Mouse (Mus musculus): Measurements from ENCODE around the gene Lsm7. TPM values are rescaled to one million over a fixed set of nuclear protein-coding genes. Genes with fewer than 3 reads are reported as not detected.

The Lsm7 gene
- total RNA-seq (2021): 10 to 100 TPM; 24.5 to 27.7 TPM
- long read RNA-seq, experiment 1, transcript Lsm7-201 (4 exons, 468 nt): major isoform, 15 of 23 reads
- long read RNA-seq, experiment 1, partial matches to known transcripts: 4 of 23 reads
- long read RNA-seq, experiment 1, other reads (novel, unspliced or antisense): 3 of 23 reads
- long read RNA-seq, experiment 2, transcript Lsm7-201 (4 exons, 468 nt): major isoform, 38 of 61 reads
- long read RNA-seq, experiment 2, partial matches to known transcripts: 13 of 61 reads
- long read RNA-seq, experiment 2, other reads (novel, unspliced or antisense): 5 of 61 reads

DNA sequence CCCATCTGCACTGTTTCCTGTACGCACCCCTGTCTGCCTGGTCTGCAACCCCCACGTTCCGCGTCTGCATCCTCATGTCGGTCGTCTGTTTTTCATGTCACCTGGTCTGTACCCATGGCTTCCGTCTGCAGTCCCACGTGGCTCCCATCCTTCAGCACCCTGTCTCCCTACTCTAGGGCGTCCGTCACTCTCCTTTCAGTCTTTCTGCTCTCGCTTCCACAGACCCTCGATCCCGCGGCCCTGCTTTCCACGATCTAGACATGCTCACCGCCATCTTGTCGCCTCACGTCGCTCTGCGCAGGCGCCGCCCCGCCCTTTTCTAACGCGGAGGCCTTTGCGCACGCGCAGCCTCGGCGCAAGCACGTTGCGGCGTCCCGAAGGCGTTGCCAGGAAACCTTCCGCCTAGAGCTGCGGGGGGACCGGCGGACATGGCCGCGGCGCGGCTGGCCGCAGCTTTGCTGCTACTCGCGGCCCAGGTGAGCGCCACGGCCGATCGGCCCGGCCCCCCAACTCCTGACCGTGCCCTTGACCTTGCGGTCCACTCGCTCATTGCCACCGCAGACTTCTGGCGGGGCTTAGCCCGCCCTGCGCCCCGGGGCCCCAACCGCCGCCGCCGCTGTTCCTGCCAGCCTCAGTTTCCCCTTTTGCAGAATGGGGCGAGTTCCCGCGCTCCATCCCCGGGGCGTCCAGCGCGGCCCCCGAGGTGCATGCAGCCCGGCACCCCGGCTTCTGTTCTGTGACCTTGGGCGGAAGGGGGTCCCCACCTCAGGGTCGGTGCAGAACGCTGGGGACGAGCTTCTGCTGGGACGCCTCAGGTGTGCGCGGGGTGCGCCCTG is at the start of gene Lsm7, which contains the start of gene Sppl2b:
Gene Lsm7, minus strand, starts transcription at position 297 of the 836 bp plus-strand sequence.
Gene Sppl2b, plus strand, starts transcription at position 363 of the 836 bp plus-strand sequence.
- intact Hi-C loops (cut with DNase I; ENCODE audit: low total_unique reads): no loop called here

DNA sequence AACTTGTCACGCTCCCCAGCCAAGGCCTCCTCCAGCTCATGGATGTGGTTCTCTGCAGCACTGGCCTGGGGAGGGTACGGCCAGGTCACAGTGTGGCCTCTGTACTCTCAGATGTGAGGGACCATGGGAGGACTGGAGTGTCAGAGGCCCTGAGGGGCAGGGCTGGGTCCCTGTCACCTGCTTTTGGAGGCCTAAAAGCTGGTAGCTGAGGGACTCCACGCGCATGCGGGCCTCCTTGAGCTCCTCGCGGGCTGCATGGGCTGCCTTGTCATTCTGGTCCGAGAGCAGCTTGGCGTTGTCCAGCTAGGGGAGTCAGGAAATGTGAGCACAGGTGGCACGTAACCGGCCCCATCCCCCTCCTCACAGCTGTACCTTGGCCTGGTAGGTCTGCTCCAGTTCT is 49.7 kb upstream of the Lsm7 start:
- intact Hi-C loops (cut with DNase I; ENCODE audit: low total_unique reads): no loop called here
- no peak for DNase-seq

More for the DNA sequence above, at the start of gene Lsm7, which contains the start of gene Sppl2b:
- peak; percentile 97 for DNase-seq

DNA sequence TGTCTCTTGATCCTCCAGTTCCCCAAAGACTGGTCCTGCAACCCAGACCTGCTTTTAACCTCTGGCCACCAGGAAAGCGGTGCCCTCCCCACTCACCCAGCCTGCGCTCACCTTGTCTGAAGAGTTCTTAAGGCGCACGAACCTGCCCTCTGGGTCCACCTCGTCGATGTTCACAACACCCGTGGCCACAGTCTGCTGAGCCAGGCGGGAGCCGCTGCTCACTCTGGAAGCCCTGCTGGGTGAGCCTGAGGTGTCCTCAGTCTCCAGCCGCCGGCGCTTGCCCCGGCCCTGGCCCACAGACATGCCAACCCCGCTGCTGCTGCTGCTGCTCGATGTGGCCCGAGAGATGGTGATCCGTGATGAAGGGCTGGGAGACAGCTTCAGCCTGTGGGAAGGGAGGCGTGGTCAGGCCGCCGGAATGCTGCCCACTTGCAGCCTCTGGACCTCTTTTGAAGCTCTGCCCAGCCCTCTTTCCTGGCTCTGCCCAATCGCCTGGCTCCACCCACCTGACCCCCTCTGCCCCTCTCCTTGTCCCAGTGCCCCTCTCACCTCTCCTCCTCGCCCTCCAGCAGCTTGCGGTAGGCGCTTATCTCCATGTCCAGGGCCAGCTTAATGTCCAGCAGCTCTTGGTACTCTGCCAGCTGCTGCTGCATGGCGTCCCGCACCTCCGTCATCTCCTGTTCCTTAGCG is 49.1 kb upstream of the Lsm7 start:
- intact Hi-C loops (cut with DNase I; ENCODE audit: low total_unique reads): no loop called here
- no peak for DNase-seq

DNA sequence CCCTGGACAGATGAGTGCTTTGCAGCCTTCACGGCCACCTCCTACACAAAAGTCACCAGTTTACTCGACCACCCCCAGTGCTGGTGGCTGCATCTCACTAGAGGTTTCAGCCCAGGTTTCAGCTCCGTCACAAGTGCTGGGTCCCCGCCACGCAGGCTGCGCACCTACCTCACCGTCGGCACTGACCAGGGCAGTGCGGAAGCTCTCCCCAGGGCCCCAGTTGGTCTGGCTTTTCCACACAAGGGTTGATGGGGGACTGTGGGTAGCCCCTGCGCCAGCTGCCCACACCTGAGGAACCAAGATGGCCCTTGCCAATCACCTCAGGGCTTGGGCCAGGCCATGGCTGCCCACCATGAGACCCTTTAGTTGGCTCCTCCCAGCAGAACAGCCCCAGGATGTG is 48.3 kb upstream of the Lsm7 start:
- intact Hi-C loops (cut with DNase I; ENCODE audit: low total_unique reads): no loop called here
- DNase-seq: no peak

DNA sequence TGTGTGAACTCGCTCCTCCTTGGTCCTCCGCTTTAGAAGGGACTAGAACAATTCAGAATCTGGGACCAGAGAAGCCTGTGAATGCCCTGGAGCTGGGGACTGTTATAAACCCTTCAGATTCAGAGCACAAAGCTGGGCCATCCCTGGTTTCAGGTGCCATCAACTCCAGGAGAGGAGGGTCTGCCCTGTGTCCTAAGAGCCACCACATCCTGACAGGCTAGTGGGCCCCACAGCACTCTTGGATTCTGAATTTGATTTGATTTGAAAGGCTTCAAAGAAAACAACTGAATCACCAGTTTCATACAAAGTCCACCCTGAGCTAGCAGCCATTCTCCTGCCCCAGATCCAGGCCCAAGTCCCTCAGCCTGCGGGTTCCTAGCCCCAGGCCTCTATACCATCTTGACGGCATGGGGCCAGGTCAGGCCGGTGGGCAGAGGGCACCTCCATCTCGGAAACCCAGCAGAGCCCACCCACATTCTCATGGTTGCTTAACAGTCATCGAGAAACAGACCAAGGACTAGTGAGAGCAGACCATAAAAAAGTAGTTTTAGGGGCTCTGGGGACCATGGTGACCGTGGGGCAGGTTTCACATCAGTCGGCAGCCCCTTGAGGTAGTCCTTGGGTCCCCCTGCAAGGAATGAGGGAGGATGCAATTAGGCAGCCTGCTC is 47.4 kb upstream of the Lsm7 start:
- intact Hi-C loops (cut with DNase I; ENCODE audit: low total_unique reads): no loop called here
- DNase-seq: no peak

DNA sequence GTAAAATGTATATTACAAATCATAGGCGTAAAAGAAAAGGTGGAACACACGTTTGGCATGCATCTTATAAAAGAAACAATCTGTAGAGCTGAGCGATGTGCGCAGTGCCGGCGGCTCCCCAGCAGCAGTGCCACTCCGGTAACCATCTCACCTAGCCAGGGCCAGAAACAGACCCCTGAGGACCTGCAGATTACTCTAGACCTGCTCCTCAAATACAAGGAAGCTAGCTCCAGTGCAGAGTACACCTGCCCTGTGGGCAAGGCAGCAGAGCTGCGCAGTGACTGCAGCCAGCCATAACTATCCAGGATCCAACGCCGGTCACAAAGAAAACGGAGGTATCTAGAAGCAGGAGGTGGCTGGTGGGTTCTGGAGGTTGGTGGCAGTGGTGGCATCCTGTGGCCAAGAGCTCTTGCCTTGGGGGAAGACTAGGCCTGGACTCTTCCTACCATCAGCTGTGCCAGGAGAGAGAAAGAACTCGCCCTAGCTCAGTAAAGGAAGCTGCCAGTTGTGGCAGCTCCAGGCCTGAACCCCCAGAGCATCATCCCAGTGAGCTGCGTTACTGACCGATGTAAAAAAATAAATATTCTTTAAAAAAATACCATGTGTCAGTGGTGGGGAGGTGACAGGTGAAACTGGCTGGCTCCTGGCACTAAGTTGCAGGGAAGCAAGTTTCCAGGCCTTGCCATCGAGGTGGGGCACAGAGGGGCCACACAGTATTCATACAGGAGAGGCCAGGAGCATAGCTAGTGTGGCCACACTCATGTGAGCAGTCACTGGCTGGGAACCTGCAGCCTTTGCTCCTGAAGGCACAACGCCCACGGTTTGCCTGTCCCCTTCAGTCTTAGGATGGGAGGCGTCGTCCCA is 46.6 kb upstream of the Lsm7 start:
- intact Hi-C loops (cut with DNase I; ENCODE audit: low total_unique reads): no loop called here
- no peak for DNase-seq

DNA sequence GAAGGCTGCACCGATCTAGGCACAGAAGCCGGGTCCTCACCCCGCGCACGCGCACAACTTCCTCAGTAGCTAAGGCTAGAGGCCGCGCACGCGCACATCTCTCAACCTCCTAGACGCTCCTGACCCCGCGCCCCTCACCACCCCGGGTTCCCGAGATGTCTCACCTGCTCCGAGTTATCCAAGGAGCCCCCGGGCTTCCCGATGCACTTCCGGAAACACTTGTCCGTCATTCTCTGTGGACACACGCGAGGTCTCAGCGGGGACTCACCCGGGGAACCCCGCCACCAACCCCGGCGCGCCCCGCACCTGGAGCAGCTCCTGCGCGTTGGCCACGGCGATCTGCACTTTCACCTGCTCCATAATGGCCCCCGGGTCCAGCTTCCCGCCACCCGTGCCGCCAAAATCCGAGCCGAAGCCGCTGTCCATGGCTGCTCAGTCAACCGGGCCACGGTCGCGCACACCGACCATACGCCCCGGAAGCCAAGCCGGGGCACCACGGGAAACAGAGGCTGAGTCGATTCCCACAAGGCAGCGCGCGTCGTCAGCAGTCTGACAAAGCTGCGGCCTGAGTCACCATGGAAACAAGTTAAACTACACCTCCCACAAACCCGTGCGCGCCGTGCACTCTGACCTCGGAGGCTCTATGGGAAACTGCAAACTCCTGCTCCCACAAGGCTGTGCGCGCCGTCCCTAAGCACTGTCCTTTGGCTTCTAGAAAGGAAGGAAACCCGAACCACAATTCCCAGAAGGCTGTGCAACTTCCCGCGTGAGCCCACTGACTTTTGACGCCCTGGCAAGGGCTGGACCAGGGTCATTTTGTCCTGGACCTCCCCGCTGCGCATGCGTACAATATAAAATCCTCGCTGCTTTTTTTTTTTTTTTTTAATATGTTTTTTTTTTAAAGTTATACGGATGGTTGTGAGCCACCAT is 45.6 kb upstream of the Lsm7 start, which contains the start of gene Timm13:
Gene Timm13, minus strand, starts transcription at position 652 of the 930 bp plus-strand sequence.
- DNase-seq: peak; percentile 97
- intact Hi-C loops (cut with DNase I; ENCODE audit: low total_unique reads): no loop called here

DNA sequence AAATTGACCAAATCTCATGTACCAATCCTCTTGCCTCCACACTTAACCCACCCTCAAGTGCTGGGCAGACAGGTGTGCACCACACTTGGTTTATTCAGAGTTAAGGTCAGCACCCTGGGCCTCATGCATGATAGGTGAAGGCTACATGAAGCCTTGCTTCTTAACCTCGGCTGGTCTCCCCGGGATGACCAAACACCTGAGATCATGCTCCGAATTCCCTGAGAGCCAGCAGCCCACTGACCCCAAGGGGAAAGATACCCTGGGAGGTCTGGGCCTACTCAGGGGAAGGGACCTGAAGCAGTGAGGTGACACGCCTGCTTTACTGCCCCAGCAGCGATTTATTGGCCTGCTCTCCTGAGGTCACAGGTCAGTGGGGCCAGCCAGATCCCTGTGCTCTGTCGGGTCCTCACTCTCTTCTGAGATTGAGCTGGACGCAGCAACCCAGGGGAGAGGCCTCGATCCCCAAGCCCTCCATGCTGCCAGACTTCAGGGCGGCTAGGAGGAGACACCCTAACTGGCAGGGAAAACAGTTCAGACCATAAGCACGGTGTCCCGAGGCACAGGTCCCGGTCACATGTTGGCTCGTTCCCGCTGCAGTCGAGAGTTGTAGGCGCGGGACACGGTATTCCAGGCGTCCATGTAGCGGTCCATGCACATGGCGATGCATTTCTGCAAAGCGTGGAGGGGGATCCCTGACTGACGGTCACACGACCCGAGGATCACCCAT is 44.7 kb upstream of the Lsm7 start:
- intact Hi-C loops (cut with DNase I; ENCODE audit: low total_unique reads): no loop called here

DNA sequence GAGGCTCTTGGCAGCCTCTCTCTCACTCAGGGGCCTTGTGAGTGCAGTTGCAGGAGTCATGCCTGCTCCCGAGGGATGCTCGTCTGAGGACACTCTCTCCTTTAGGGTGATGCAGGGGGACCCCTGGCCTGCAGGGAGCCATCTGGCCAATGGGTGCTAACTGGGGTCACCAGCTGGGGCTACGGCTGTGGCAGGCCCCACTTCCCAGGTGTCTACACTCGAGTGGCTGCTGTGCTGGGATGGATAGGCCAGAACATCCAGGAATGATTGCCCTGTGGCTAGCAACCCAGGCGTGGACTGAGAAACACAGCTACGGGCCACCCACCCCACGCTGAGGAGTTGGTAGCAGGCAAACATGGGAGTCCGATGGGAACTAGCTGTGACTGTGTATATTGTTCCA is 44.1 kb upstream of the Lsm7 start:
- intact Hi-C loops (cut with DNase I; ENCODE audit: low total_unique reads): no loop called here
- no peak for DNase-seq

More for the DNA sequence above, 44.7 kb upstream of the Lsm7 start:
- no peak for DNase-seq

DNA sequence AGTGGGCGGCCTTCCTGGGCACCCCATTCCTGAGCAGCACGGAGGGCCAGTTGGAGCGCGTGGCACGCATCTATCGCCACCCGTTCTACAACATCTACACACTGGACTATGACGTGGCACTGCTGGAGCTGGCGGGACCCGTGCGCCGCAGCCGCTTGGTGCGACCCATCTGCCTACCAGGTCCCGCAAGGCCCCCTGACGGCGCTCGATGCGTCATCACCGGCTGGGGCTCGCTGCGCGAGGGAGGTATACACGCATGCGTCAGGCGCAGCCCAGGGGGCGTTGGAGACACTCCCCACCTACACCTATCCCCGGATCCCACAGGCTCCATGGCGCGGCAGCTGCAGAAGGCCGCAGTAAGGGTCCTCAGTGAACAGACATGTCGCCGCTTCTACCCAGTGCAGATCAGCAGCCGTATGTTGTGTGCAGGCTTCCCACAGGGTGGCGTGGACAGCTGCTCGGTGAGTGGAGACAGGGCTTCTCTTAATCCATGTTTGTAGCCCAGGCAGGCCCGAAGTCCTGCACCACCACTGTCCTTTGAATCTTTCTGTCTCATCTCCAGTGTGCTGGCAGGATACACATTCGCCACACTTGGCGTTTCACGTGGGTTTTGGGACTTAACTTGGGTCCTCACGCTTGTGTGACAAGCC is 43.0 kb upstream of the Lsm7 start:
- DNase-seq: no peak
- intact Hi-C loops (cut with DNase I; ENCODE audit: low total_unique reads): no loop called here

DNA sequence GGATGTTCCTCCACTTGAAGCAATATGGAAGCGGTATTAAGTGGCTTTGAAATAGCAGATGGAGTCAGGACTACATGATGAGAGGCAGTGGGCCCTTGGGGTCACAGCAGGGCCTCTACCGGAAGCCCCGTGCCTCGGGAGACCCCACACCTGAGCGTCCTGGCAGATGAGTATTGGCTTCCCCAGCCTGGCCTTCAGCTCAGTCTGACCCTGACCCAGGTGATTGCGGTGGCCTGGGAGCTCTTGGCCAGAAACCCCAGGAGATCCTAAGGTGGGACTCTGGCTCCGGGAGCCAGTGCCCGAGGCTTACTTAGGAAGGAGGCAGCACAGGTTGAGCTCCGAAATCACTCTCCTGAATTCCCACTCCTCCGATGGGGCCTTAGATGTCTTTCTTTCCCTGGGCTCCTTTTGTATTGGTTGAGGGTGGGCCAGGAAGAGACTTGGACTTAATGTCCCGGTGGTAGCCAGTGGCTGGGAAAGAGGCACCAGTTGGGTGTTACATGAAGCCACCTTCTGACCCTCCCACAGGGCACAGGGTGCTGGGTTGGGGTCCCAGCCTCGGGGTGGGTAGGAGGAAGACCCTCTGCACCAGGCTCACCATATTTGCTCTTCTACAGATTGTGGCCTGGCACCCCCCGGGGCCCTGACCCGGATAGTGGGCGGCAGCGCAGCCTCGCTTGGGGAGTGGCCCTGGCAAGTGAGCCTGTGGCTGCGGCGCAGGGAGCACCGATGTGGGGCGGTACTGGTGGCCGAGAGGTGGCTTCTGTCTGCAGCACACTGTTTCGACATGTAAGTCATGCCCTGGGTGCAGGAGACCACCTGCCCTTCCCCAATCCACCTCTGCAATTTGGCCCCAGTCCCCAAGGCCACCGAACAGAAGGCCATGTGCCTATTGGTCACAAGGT is 41.8 kb upstream of the Lsm7 start:
- no peak for DNase-seq
- intact Hi-C loops (cut with DNase I; ENCODE audit: low total_unique reads): no loop called here

DNA sequence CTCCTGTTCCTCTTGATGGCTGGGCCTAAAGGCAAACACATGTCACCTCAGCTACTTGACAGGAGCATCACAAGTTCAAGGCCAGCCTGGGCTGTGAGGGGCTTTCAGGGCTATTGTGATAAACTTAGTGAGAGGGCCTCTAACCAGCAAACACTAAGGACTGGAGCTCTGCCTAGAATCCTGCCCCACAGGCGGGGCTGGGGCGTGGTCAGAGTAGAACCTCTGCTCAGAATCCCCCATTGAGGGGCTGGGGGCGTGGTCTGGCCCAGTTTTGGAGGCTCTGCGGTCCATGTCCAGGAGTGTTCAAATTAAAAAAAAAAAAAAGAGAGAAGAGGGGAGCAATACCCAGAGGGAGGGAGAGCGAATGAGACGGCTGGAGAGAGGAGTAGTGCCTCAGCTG is 40.7 kb upstream of the Lsm7 start:
- DNase-seq: no peak
- intact Hi-C loops (cut with DNase I; ENCODE audit: low total_unique reads): no loop called here

DNA sequence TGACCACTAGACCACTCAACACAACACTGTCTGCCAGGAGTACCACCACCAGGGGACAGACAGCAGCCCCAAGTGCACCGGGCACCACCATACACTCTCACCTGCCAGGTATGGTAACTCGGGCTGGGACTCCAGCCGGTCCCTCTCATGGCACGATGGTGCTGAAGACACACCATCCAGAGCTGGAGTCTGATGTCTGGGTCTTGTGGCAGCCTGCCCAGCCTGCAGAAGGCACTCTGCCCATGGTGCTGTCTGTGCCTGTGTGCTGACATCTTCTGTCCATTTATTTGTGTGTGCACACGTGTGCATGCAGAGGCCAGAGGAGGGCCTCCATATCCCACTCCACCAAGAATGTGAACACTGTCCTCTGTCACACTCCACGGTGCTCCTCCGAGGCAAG is 40.1 kb upstream of the Lsm7 start:
- intact Hi-C loops (cut with DNase I; ENCODE audit: low total_unique reads): no loop called here
- no peak for DNase-seq

DNA sequence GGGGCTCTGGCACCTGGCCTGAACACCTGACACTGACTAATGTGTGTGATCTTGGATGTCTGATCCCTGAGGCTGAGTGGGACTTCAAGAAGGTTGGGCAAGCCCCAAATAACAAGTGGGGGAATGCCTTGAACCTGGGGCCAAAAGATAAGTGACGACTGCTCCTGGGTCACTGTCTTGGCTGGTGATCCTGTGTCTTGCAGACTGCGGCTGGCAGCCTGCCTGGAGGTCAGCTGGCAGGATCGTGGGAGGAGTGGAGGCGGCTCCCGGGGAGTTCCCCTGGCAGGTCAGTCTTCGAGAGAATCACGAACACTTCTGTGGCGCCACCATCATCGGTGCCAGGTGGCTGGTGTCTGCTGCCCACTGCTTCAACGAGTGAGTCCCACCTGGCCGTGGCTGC is 32.2 kb upstream of the Lsm7 start:
- intact Hi-C loops (cut with DNase I; ENCODE audit: low total_unique reads): loop anchor here (2.0 kb wide), 1 partner anchor 106 kb away; no protein-coding TSS in a partner anchor
- DNase-seq: peak; percentile 71

DNA sequence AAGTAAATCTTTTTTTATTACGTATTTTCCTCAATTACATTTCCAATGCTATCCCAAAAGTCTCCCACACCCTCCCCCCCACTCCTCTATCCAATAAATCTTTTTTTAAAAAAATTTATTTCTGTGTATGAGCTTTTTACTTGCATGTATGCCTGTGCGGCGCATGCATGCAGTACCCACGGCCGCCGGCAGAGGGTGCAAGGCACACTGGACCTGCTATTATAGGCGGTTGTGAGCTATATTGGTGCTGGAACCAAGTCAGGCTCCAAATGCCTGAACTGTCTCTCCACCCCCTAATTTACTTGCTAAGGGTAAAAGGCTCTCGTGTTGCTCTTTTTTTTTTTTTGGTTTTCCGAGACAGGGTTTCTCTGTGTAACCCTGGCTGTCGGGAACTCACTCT is 26.3 kb upstream of the Lsm7 start:
- intact Hi-C loops (cut with DNase I; ENCODE audit: low total_unique reads): no loop called here
- DNase-seq: peak; percentile 73

DNA sequence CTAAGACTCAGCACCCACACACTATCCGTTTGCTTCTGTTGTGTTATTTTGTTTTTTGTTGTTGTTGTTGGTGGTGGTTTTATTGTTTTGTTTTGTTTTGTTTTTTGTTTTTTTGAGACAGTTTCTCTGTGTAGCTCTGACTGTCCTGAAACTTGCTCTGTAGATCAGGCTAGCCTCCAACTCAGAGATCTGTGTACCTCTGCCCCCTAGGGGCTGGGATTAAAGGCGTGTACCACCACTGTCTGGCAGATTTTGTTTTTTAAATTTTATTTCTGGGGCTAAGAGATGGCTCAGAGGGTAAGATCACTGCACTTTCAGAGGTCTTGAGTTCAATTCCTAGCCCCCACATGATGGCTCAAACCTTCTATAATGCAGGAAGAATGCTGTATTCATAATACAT is 25.9 kb upstream of the Lsm7 start:
- no peak for DNase-seq
- intact Hi-C loops (cut with DNase I; ENCODE audit: low total_unique reads): no loop called here
